Mouse (Mus musculus): ENCODE results near the gene Ogdh. TPM values are rescaled to one million over a fixed set of nuclear protein-coding genes. Genes with fewer than 3 reads are reported as not detected.

Ogdh gene
- polyA plus RNA-seq, 1 experiment from 2014 or later: 101 TPM

GRCm38 (mm10) chr11:6392857-6393256, 101.4 kb downstream of the Ogdh start:
- Histone ChIP-seq H3K9me3 (replicated peaks) (no peaks in the 10 kb centered on the region), H3K36me3 (peaks cover 25% of the 10 kb centered on the region), H3K4me1 (peaks cover 23% of the 10 kb centered on the region), H3K27ac (replicated peaks) (no peak overlapping the region), H3K4me2 (replicated peaks) (no peak overlapping the region), H3K27me3 (no peaks in the 10 kb centered on the region), H3K4me3 (replicated peaks) (no peak overlapping the region), H3K9ac (no peak overlapping the region)
- WGBS: 79% methylated on average over 6 of the region's 6 CpGs
- ATAC-seq (ENCODE audit: insufficient number of reproducible peaks, low FRiP score, low TSS enrichment, low read depth): no peak

DNA sequence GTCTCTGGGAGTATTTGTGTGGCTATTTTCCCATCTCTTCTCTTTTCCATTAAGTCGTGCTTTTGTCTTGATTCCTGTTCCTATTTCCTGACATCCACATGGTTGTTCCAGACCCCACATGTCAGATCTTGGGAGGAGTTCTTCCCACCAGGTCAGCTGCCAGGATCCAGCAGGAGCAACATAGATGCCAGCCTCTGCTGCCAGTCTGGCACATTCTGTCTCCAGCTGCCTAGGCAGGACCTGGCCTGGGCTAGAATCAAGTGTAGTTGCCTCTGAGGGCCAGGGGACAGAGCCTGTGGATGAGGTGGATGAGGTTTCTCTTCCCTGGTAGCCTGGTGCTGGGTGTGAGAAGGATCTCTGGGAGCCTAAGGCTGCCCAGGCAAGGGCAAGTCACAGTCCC, 102.4 kb downstream of the Ogdh start:
- Histone ChIP-seq H3K4me2 (replicated peaks) (no peak overlapping the region), H3K4me1 (peaks cover 23% of the 10 kb centered on the region), H3K27ac (replicated peaks) (no peak overlapping the region), H3K9me3 (replicated peaks) (no peaks in the 10 kb centered on the region), H3K27me3 (no peaks in the 10 kb centered on the region), H3K4me3 (replicated peaks) (no peak overlapping the region), H3K36me3 (peaks cover 35% of the 10 kb centered on the region), H3K9ac (no peak overlapping the region)
- 50% methylated on average over 1 of the region's 1 CpGs for WGBS
- no peak for ATAC-seq (ENCODE audit: insufficient number of reproducible peaks, low FRiP score, low TSS enrichment, low read depth)

GRCm38 (mm10) chr11:6395565-6395964, 104.1 kb downstream of the Ogdh start:
- Histone ChIP-seq H3K4me1 (peaks cover 11% of the 10 kb centered on the region), H3K27ac (replicated peaks) (no peak overlapping the region), H3K9me3 (replicated peaks) (no peaks in the 10 kb centered on the region), H3K36me3 (peaks cover 52% of the 10 kb centered on the region), H3K27me3 (no peaks in the 10 kb centered on the region), H3K4me3 (replicated peaks) (no peak overlapping the region), H3K4me2 (replicated peaks) (no peak overlapping the region), H3K9ac (no peak overlapping the region)
- ATAC-seq (ENCODE audit: insufficient number of reproducible peaks, low FRiP score, low TSS enrichment, low read depth): no peak
- 88% methylated on average over 5 of the region's 5 CpGs for WGBS

GRCm38 (mm10) chr11:6398141-6398540, 106.7 kb downstream of the Ogdh start:
- Histone ChIP-seq H3K9ac (no peak overlapping the region), H3K27ac (replicated peaks) (no peak overlapping the region), H3K36me3 (peaks cover 73% of the 10 kb centered on the region), H3K27me3 (no peaks in the 10 kb centered on the region), H3K4me3 (replicated peaks) (no peak overlapping the region), H3K4me1 (no peaks in the 10 kb centered on the region), H3K9me3 (replicated peaks) (no peaks in the 10 kb centered on the region), H3K4me2 (replicated peaks) (no peak overlapping the region)
- WGBS: 93% methylated on average over 10 of the region's 10 CpGs
- no peak for ATAC-seq (ENCODE audit: insufficient number of reproducible peaks, low FRiP score, low TSS enrichment, low read depth)

GRCm38 (mm10) chr11:6402515-6403510, 111.4 kb downstream of the Ogdh start:
- no peak for ATAC-seq (ENCODE audit: insufficient number of reproducible peaks, low FRiP score, low TSS enrichment, low read depth)
- H3K27me3 ChIP-seq: no peaks in the 10 kb centered on the region
- peaks cover 76% of the 10 kb centered on the region for H3K36me3 ChIP-seq
- no peak overlapping the region for H3K9ac ChIP-seq
- peaks cover 36% of the 10 kb centered on the region for H3K4me1 ChIP-seq
- H3K9me3 ChIP-seq (replicated peaks): no peaks in the 10 kb centered on the region
- WGBS: 84% methylated on average over 19 of the region's 19 CpGs
- H3K4me3 ChIP-seq (replicated peaks): no peak overlapping the region
- H3K4me2 ChIP-seq (replicated peaks): no peak overlapping the region
- no peak overlapping the region for H3K27ac ChIP-seq (replicated peaks)

DNA sequence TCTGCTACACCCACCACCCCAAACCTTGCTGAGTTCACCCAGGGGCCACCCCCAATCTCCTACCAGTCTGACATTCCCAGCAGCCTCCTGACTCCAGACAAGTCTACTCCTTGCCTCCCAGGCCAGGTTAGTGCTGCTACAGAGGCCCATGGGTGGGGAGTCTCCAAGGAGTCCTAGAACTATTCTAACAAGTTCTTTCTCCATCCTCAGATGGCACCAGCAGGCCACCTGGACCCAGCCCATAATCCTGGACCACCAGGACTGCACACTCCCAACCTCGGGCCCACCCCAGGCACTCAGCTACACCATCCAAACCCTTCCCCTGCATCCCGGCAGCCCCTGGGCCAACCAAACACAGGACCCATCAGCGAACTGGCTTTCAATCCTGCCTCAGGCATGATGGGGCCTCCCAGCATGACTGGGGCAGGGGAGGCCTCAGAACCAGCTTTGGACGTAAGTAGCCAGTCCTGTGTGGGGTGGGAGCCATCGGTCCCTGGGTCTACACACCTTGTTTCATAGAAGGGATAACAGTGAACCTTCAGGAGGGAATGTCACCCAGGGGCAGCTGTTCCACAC, 112.5 kb downstream of the Ogdh start:
- H3K4me1 ChIP-seq: peaks cover 36% of the 10 kb centered on the region
- no peak overlapping the region for H3K4me3 ChIP-seq (replicated peaks)
- no peak overlapping the region for H3K4me2 ChIP-seq (replicated peaks)
- H3K9me3 ChIP-seq (replicated peaks): no peaks in the 10 kb centered on the region
- 89% methylated on average over 5 of the region's 5 CpGs for WGBS
- ATAC-seq (ENCODE audit: insufficient number of reproducible peaks, low FRiP score, low TSS enrichment, low read depth): no peak
- H3K9ac ChIP-seq: no peak overlapping the region
- no peaks in the 10 kb centered on the region for H3K27me3 ChIP-seq
- peak overlapping the region; percentile 92; the same call in 1 of the 2 replicates for H3K27ac ChIP-seq (replicated peaks)
- H3K36me3 ChIP-seq: peaks cover 65% of the 10 kb centered on the region

- H3K36me3 ChIP-seq: peaks cover 55% of the 10 kb centered on the region
- H3K4me1 ChIP-seq: peaks cover 39% of the 10 kb centered on the region
- no peak overlapping the region for H3K4me2 ChIP-seq (replicated peaks)
- H3K4me3 ChIP-seq (replicated peaks): no peak overlapping the region
- peak overlapping the region; percentile 92 for H3K27ac ChIP-seq (replicated peaks)
- no peaks in the 10 kb centered on the region for H3K9me3 ChIP-seq (replicated peaks)
- H3K27me3 ChIP-seq: no peaks in the 10 kb centered on the region
- WGBS: 69% methylated on average over 9 of the region's 9 CpGs
- ATAC-seq (ENCODE audit: insufficient number of reproducible peaks, low FRiP score, low TSS enrichment, low read depth): no peak
- H3K9ac ChIP-seq: no peak overlapping the region
Observed at GRCm38 (mm10) chr11:6404699-6405566, 113.5 kb downstream of the Ogdh start.

GRCm38 (mm10) chr11:6405591-6406081, 114.2 kb downstream of the Ogdh start:
- Histone ChIP-seq H3K27ac (replicated peaks) (peak overlapping the region; percentile 92), H3K36me3 (peaks cover 48% of the 10 kb centered on the region), H3K9me3 (replicated peaks) (no peaks in the 10 kb centered on the region), H3K4me3 (replicated peaks) (no peak overlapping the region), H3K4me2 (replicated peaks) (no peak overlapping the region), H3K4me1 (peaks cover 43% of the 10 kb centered on the region), H3K9ac (no peak overlapping the region), H3K27me3 (no peaks in the 10 kb centered on the region)
- 42% methylated on average over 4 of the region's 4 CpGs for WGBS
- peak; percentile 69 for ATAC-seq (ENCODE audit: insufficient number of reproducible peaks, low FRiP score, low TSS enrichment, low read depth)

Small RNAs within 50 kb of the gene (microRNA-seq; reads per million reads assigned to microRNA genes)
- gene Mir7651 (ENCODE audit: borderline number of aligned reads): not detected

Other genes with a start within 250 kb of the Ogdh start
- gene Camk2b, start 225.3 kb upstream of the Ogdh start, polyA plus RNA-seq (2015; fragmentation: Nextera tagmentation; extraction: Ambion mirVana): 3.5 and 4.6 TPM in 2 replicates
- 0.43 TPM in 2 replicates for gene A730071L15Rik, start 91.6 kb upstream of the Ogdh start, polyA plus RNA-seq (2015; fragmentation: Nextera tagmentation; extraction: Ambion mirVana)
- 39.7 and 41.3 TPM in 2 replicates for gene Nudcd3, start 91.2 kb upstream of the Ogdh start, polyA plus RNA-seq (2015; fragmentation: Nextera tagmentation; extraction: Ambion mirVana)
- 0.04 and 0.14 TPM in 2 replicates for gene Npc1l1, start 61.5 kb upstream of the Ogdh start, polyA plus RNA-seq (2015; fragmentation: Nextera tagmentation; extraction: Ambion mirVana)
- gene Ddx56, start 23.9 kb upstream of the Ogdh start, polyA plus RNA-seq (2015; fragmentation: Nextera tagmentation; extraction: Ambion mirVana): 85.9 and 86.9 TPM in 2 replicates
- gene Tmed4, start 16.8 kb upstream of the Ogdh start, polyA plus RNA-seq (2015; fragmentation: Nextera tagmentation; extraction: Ambion mirVana): 102 and 105 TPM in 2 replicates
- gene Zmiz2, start 97.4 kb downstream of the Ogdh start, polyA plus RNA-seq (2015; fragmentation: Nextera tagmentation; extraction: Ambion mirVana): 12.6 and 12.9 TPM in 2 replicates
- 4,428 and 4,532 TPM in 2 replicates for gene Ppia, start 123.8 kb downstream of the Ogdh start, polyA plus RNA-seq (2015; fragmentation: Nextera tagmentation; extraction: Ambion mirVana)
- 443 and 468 TPM in 2 replicates for gene H2afv, start 152.8 kb downstream of the Ogdh start, polyA plus RNA-seq (2015; fragmentation: Nextera tagmentation; extraction: Ambion mirVana)
- 28.7 and 32.1 TPM in 2 replicates for gene Purb, start 184.3 kb downstream of the Ogdh start, polyA plus RNA-seq (2015; fragmentation: Nextera tagmentation; extraction: Ambion mirVana)
- 3.2 and 3.6 TPM in 2 replicates for gene Myo1g, start 229.3 kb downstream of the Ogdh start, polyA plus RNA-seq (2015; fragmentation: Nextera tagmentation; extraction: Ambion mirVana)

Measured in embryonic facial prominence, embryonic 15.5 days (tissue).